Mouse (Mus musculus) C2C12 (cell line): ENCODE results near the gene Tgm2. TPM values are rescaled to one million over a fixed set of nuclear protein-coding genes. Genes with fewer than 3 reads are reported as not detected.

Experiments used
- H3K27me3 ChIP-seq: one replicate; pipeline ENCODE4 v1.6.1; 2011; ENCODE audit not compliant: control insufficient read depth, insufficient read depth, insufficient read length
- H3K36me3 ChIP-seq: one replicate; pipeline ENCODE4 v1.6.1; 2011; ENCODE audit not compliant: control insufficient read depth, insufficient read depth
- H3K4me3 ChIP-seq: one replicate; pipeline ENCODE4 v1.5.1; 2011; ENCODE audit warnings: mild to moderate bottlenecking, control low read depth; ENCODE audit not compliant: poor library complexity, insufficient read depth, severe bottlenecking
- H3K79me2 ChIP-seq: one replicate; pipeline ENCODE4 v1.6.1; 2011; ENCODE audit not compliant: control insufficient read depth, insufficient read depth
- H3K79me3 ChIP-seq: one replicate; pipeline ENCODE4 v1.6.1; 2011; ENCODE audit warnings: low read depth, control low read depth
- H3ac ChIP-seq: one replicate; pipeline ENCODE3; 2011; ENCODE audit warnings: low read depth; ENCODE audit not compliant: control insufficient read depth, insufficient read length
- CEBPB ChIP-seq: IDR thresholded peaks from one replicate; pipeline ENCODE4 v1.6.1; 2011; ENCODE audit warnings: low read depth, mild to moderate bottlenecking, control low read depth, moderate library complexity
- CTCF ChIP-seq: IDR thresholded peaks from one replicate; pipeline ENCODE4 v1.5.1; 2011; ENCODE audit not compliant: control insufficient read depth, insufficient read depth, insufficient read length
- FOSL1 ChIP-seq: IDR thresholded peaks from one replicate; pipeline ENCODE4 v1.8.0; 2011; ENCODE audit warnings: mild to moderate bottlenecking, low read length; ENCODE audit not compliant: poor library complexity, insufficient read depth, severe bottlenecking
- MAX ChIP-seq: IDR thresholded peaks from one replicate; pipeline ENCODE4 v1.6.1; 2011; ENCODE audit warnings: mild to moderate bottlenecking, control low read depth
- MYOD1 ChIP-seq: IDR thresholded peaks from one replicate; pipeline ENCODE4 v1.6.1; 2011; ENCODE audit warnings: low read depth; ENCODE audit not compliant: control insufficient read depth, insufficient read length
- MYOG ChIP-seq: IDR thresholded peaks from one replicate; pipeline ENCODE4 v1.6.1; 2011; ENCODE audit not compliant: control insufficient read depth, insufficient read length; ENCODE audit errors: extremely low read depth
- USF1 ChIP-seq: IDR thresholded peaks from one replicate; pipeline ENCODE4 v1.6.1; 2011; ENCODE audit warnings: low read depth, mild to moderate bottlenecking, control low read depth, moderate library complexity
- polyA plus RNA-seq: library from polyadenylated mRNA; unstranded; fragments of >200 nt; fragmentation: generic; extraction: Trizol; gene quantifications from one replicate; pipeline ENCODE4 v1.2.1, GENCODE M21; 2012; ENCODE audit warnings: missing spikeins

Tgm2 gene
- polyA plus RNA-seq, 1 experiment: 1.1 TPM

DNA sequence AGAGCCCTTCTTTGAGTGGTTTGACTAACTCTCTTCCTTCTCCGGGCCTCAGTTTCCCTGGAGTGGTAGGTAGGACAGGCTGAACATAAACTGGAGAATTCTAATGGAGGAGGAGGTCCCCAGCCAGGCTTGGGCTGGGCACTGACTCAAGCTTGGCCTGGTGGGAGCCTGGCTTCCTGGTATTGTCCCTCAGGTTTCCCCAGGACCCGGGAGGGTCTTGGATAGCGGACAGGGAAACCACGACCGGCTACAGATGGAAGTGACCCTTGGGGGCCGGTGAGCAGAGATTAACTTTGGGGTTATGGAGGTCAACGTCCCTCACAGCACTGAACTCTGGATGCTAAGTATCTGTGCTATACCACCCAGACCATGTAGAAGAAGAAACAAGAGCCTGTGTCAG lies 5.0 kb downstream of the Tgm2 start:
- Histone ChIP-seq H3K79me2 (no peaks in the 10 kb centered on the region), H3K4me3 (no peak overlapping the region), H3K79me3 (no peaks in the 10 kb centered on the region), H3K36me3 (no peaks in the 10 kb centered on the region), H3ac (no peak overlapping the region), H3K27me3 (no peaks in the 10 kb centered on the region)
- TF ChIP-seq USF1 (no peak), FOSL1 (no peak), MYOD1 (no peak), CEBPB (no peak), CTCF (no peak), MAX (no peak), MYOG (no peak)

GRCm38 (mm10) chr2:158140664-158141063 lies 5.6 kb downstream of the Tgm2 start:
- no peak overlapping the region for H3ac ChIP-seq
- H3K79me2 ChIP-seq: no peaks in the 10 kb centered on the region
- H3K27me3 ChIP-seq: no peaks in the 10 kb centered on the region
- H3K4me3 ChIP-seq: no peak overlapping the region
- H3K79me3 ChIP-seq: no peaks in the 10 kb centered on the region
- TF ChIP-seq MYOD1: no peak
- TF ChIP-seq CTCF: no peak
- no peak for TF ChIP-seq CEBPB
- TF ChIP-seq MYOG: no peak
- TF ChIP-seq USF1: no peak
- no peaks in the 10 kb centered on the region for H3K36me3 ChIP-seq

DNA sequence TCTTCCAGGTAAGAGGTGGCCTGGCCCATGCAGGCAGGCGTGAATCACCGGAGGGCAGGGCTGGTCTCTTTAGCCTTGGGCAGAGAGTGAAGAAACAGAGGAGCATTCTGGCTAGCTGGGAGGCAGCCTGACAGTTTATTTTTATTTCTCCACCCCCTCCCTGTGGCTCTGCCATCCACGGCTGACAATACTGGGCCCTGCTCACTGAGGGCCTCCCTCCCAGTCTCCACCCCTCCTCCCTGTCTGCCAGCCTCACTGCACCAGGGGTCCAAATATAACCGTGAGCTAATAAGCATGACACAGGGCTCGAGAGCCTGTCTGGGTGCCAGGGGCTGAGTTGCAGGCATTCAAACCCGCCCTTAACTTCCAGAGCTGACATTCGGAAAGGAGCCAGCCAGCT lies 6.6 kb downstream of the Tgm2 start:
- Histone ChIP-seq H3K79me2 (no peaks in the 10 kb centered on the region), H3K4me3 (no peak overlapping the region), H3K36me3 (no peaks in the 10 kb centered on the region), H3K79me3 (no peaks in the 10 kb centered on the region), H3K27me3 (no peaks in the 10 kb centered on the region), H3ac (no peak overlapping the region)
- no peak for TF ChIP-seq MYOG
- TF ChIP-seq FOSL1: no peak
- TF ChIP-seq USF1: no peak
- no peak for TF ChIP-seq MAX

- no peaks in the 10 kb centered on the region for H3K79me3 ChIP-seq
- H3ac ChIP-seq: no peak overlapping the region
- H3K4me3 ChIP-seq: no peak overlapping the region
- H3K27me3 ChIP-seq: no peaks in the 10 kb centered on the region
- no peaks in the 10 kb centered on the region for H3K36me3 ChIP-seq
- no peak for TF ChIP-seq CTCF
- TF ChIP-seq MYOD1: no peak
- no peak for TF ChIP-seq MAX
- TF ChIP-seq USF1: no peak
- no peak for TF ChIP-seq MYOG
- no peak for TF ChIP-seq CEBPB
- no peak for TF ChIP-seq FOSL1
- H3K79me2 ChIP-seq: no peaks in the 10 kb centered on the region
Measured at GRCm38 (mm10) chr2:158138778-158139177, 7.5 kb downstream of the Tgm2 start.

DNA sequence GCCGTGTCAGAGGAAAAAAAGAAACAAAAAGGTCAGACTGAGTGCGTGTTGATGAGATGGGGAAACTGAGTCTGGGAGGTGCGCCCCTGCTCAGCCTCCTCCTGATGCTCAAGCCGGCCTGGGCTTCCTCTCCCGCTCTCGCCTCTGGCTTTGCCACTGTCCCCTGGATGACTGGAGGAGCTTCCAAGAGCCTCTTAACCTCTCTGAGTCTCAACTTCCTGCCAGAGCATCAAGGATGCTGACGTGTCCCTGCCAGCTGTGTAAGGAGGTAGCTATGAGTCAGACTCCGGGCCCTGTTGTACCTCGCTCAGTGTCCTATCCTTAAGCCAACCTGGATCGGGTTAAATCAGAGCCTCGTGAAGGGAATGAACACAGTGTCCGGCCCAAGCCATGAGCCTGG lies 8.5 kb downstream of the Tgm2 start:
- TF ChIP-seq FOSL1 (no peak), CEBPB (no peak), CTCF (no peak), MYOD1 (no peak), MAX (no peak), MYOG (no peak)
- Histone ChIP-seq H3K79me2 (no peaks in the 10 kb centered on the region), H3K79me3 (no peaks in the 10 kb centered on the region), H3ac (no peak overlapping the region), H3K36me3 (no peaks in the 10 kb centered on the region), H3K4me3 (no peak overlapping the region), H3K27me3 (no peaks in the 10 kb centered on the region)

GRCm38 (mm10) chr2:158136205-158136604 lies 10.0 kb downstream of the Tgm2 start:
- peak; percentile 83 for TF ChIP-seq USF1
- no peak for TF ChIP-seq CTCF
- H3K4me3 ChIP-seq: no peak overlapping the region
- no peaks in the 10 kb centered on the region for H3K27me3 ChIP-seq
- no peak overlapping the region for H3ac ChIP-seq
- no peaks in the 10 kb centered on the region for H3K79me3 ChIP-seq
- no peaks in the 10 kb centered on the region for H3K36me3 ChIP-seq
- H3K79me2 ChIP-seq: no peaks in the 10 kb centered on the region
